Mouse (Mus musculus) kidney, adult 2 months (tissue): ENCODE measurements around the gene Timp3.

Experiments used
- CTCF ChIP-seq: fragments of 200-500 bp; conservative IDR thresholded peaks from 2 replicates; pipeline ENCODE4 v1.5.1; 2011; ENCODE audit warnings: low read depth, mild to moderate bottlenecking, control low read depth, low read length, moderate library complexity, mixed read lengths; ENCODE audit not compliant: insufficient read depth, insufficient read length
- POLR2A ChIP-seq: fragments of 200-500 bp; IDR thresholded peaks from one replicate; pipeline ENCODE4 v1.6.1; 2011; ENCODE audit warnings: low read depth, low read length, control low read depth

GRCm38 (mm10) chr10:86303495-86303876 lies 3.3 kb downstream of the Timp3 start:
- TF ChIP-seq POLR2A (no peak), CTCF (no peak)
